Mouse (Mus musculus) frontal cortex, postnatal 25 days (tissue): ENCODE data around the gene Timm29.
"Not testable (repeated sequence)": the region's sequence is repeated elsewhere in the genome, so short reads cannot be mapped to it uniquely, and the experiment has no call there.

Experiments
- DNase-seq, 2 experiments: peaks; one replicate each; pipeline ENCODE4 v3.0.0; 2022; ENCODE audit warnings: low spot score in 2 of 2

Gene Timm29

DNA sequence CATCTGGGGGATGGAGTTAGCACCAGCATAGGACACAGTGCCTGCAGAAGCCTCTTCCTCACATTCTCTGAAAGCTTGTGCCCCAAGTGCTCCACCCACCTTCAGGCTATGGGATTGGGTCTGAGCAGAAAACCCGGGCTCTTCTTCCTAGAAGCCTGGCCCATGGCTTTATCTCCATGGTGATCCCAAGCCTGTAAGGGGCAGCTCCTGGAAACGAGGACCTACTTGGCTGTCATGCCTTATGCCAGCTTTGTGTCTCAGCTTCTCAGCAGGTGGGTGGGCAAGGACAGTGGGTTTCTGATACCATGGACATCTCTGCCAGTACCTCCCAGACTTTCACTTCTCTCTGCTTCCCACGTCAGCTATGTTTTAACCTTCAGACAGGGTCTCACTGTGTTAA, 14.3 kb upstream of the Timm29 start:
- no peak for DNase-seq

DNA sequence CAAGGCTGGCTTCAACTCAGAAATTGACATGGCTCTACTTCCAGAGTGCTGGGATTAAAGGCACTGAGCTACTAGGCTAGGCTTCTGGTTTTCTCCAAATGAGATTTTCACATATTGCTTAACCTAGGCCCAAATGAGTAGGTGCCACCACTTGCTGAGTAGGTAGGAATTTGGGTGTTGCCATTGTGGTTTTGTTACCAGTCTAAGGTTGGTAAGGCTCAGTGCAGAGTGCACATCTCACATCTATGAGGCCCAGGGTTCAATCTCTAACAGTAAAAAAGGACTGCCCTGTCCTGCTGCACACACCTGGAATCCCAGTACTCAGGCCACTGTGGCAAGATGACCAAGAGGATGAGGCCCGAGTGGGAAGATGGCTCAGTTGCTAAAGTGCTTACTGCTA, 7.1 kb upstream of the Timm29 start:
- DNase-seq, result no peak

DNA sequence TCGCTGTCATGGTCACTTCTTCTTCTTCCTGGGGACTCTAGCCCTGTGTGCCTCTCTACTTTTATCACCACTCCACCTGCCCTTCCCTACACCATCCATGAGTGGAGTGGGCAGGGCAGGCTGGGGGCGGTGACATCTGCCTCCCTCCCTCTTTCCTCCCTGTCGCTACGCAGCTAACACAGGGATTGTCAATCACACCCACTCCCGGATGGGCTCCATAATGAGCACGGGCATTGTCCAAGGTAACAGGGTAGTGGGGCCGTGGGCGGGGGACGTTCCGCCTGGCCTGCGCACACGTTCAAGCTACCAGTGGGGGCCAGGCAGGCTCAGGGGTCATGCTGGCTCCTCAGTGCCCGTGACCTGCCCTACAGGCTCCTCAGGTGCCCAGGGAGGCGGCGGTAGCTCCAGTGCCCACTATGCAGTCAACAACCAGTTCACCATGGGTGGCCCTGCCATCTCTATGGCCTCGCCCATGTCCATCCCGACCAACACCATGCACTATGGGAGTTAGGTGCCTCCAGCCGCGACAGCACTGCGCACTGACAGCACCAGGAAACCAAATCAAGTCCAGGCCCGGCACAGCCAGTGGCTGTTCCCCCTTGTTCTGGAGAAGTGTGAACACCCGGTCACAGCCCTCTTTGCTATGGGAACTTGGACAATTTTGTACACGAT, 4.7 kb upstream of the Timm29 start:
- DNase-seq, result no peak

DNA sequence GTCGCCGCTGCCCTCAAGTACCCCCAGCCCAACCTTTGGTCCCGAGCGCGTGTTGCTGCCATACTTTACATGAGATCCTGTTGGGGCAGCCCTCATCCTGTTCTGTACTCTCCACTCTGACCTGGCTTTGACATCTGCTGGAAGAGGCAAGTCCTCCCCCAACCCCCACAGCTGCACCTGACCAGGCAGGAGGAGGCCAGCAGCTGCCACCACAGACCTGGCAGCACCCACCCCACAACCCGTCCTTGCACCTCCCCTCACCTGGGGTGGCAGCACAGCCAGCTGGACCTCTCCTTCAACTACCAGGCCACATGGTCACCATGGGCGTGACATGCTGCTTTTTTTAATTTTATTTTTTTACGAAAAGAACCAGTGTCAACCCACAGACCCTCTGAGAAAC, 4.2 kb upstream of the Timm29 start:
- DNase-seq, result no peak

DNA sequence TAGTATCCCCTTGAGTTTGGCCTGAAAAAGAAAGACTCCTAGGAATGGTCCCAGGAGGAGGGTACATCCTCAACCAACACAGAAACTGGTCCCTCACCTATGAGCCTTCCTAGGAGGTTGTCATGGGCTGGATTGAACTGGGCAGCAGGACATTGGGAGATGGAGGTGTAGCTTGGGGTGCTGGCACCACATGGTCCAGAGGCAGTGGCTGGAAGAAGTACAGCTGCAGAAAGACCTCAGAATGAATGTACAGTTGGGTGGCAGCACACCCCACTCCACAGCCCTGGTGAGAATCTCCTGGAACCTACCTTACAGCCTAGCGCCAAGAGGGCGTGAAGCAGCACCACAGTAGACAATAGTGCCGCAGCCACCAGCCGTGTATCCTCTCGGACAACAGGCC, 3.0 kb upstream of the Timm29 start:
- DNase-seq, result no peak

DNA sequence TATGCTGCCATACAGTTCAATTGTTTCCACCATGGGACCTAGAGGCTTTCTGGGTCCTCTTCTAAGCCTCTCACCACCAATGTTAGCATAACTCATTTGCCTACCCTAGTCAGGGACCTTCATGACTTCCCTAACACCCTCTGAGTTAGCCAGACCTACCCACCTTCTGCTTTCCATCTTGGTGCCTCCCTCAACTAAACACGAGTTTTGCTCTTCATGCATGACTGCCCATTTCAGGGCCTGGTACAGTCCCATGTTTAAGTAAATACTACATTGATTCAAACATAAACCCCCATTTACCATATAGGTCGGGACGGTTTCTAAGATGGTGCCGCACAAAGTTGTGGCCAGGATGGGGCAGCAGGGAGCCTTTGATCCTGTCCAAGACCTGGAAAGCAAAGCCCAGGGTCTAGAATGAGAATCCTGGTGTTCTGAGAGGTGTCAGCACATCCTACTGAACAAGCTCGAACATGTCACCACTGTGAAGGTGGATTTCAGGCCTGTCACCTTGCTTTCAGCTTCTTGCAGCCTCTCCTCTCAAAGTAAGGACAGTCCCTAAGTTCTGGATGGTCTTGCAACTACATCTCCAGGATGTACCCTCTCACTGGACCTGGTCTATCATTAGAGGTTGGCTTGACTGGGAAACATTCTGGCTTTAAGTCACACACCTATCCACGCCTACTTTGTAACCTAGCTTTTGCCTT, 1.2 kb upstream of the Timm29 start:
- no peak for DNase-seq

DNA sequence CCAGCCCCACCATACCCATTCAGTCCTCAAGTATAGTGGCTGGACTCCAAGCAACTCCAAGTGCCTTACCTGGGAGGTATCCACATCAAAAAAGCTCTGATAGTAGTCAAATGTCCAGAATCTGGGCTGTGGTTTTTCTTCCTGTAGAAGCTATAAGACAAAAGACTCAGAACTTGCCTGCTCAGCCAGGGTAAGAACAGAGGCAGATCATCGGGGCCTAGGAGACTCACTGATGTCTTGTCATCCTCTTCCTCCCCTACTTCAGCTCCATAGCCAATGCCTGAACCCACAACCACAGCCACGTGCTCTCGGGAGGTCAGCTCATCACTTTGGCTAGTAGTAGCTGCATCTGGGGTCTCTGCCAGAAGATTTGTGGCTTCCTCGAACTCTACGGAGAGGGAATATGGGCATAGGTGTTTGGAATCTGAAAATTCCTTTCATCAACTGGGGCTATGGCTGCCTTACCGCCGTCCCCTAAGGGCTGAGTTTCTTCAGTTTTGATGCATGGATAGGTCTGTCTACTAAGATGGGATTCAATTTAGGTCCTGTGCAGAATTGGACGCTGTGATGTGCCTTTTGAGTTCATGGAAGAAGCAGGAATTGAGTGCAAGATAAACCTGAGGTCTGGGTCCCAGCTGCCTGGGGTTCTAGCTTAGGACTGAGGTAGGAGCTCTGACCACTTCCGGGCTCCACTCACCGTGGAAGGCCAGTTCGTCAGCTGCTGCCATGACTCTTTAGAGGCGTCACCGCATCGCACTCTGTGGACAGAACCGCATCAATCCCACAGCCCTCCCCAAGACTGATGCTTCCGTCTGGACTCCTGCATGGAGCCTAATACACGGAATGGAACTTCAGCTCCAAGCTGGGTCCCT, 455 bp upstream of the Timm29 start:
- no peak for DNase-seq

DNA sequence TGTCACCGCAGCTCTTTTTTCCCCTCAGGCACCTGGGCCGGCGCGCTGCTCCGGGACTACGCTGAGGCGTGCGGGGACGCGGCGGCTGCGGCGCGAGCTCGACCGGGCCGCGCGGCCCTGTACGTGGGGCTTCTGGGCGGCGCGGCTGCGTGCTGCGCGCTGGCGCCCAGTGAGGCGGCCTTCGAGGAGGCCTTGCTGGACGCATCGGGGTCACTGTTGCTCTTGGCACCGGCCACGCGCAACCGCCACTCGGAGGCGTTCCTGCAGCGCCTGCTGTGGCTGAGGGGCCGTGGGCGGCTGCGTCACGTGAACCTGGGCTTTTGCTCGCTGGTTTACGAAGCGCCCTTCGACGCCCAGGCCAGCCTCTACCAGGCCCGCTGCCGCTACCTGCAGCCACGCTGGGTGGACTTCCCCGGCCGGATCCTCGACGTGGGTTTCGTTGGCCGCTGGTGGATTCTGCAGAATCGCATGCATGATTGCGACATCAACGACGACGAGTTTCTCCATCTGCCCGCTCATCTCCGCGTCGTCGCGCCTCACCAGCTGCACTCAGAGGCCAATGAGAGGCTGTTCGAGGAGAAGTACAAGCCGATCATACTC, 700 bp downstream of the Timm29 start:
- DNase-seq, result peak in 1 of 2 experiments; percentile 55

DNA sequence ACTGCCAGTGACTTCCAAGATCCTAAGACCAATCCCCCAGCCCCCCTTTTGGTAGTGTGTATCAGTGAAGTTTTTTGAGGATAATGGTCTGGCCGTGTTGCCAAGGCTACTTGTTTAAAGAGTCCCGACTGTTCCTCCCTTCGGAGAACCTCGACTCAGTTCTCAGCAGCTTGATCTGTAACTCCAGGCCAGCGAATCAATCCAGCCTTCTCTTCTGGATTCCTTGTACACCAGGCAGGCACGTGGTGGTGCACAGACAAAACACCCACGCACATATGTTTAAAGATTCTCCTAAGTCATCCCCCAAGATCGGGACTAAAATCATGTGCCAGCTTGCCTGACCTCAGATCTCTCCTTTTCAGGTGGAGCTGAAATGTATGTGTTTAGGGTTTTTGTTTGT, 1.8 kb downstream of the Timm29 start:
- not testable (repeated sequence) for DNase-seq

DNA sequence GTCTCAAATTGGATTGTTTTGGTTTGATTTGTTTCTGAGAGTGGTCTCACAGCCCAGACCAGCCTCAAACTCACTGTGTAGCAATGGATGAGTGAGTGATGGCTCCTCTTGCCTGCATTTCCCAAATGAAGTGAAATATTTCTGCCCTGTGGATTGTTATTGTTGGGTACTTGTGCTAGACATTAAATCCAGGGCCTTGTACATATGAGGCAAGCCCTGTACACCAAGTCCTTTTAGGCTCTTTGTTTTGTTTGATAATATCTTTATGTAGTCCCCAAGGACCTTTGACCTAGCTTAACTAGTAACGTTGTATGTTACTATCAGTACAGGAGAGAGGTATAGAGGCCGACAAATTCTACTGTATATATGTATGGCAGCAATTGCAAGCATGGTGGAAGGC, 2.3 kb downstream of the Timm29 start:
- DNase-seq, result no peak

DNA sequence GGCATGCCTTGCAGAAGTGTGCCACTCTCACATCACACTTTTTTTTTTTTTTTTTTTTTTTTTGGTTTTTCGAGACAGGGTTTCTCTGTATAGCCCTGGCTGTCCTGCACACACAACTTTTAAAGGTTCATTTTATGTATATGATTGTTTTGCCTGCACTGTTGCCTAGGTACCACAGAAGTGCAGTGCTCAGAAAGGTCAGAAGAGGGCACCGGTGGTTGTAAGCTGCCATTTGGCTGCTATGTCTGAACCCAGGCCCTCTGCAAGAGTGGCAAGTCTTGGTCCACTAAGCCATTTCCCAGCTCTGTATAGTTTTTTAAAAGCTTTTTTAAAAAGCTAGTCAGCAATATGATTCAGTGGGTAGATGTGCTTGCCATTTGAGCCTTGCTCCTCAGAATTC, 5.7 kb downstream of the Timm29 start:
- DNase-seq, result no peak

DNA sequence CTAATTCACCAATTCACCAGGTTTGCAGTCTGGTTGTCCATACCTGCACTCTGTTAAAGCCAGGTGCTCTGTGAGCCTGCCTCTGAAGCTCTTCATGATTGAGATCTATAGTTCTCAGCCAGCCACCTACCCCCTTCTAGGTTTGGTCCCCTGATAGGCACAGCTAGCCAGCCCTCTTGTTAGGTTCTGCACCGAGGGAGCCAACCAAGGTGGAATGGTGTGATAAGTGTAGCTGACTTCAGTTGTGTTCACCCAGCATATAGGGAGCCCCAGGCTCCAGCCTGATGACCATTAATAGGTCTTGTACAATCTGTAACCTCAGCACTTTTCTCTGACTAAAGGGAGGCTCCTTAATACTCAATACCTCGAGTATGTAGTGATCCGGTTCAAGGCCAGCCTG, 7.7 kb downstream of the Timm29 start:
- no peak for DNase-seq

DNA sequence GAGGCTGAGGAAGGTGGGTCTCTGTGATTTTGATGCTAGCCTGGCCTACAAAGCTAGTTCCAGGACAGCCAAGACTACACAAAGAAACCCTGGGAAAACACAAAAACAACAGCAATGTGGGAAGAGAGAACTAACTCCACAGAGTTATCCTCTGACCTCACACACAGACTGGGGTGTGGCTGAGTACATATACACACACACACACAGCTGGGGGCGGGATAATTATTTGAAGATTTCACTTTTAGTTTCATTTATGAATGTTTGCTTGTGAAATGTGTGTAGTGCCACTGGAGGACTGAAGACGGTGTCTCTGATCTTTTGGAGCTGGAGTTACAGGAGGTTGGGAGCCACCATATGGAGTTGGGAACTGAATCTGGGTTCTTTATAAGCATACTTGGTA, 8.6 kb downstream of the Timm29 start:
- DNase-seq, result no peak

DNA sequence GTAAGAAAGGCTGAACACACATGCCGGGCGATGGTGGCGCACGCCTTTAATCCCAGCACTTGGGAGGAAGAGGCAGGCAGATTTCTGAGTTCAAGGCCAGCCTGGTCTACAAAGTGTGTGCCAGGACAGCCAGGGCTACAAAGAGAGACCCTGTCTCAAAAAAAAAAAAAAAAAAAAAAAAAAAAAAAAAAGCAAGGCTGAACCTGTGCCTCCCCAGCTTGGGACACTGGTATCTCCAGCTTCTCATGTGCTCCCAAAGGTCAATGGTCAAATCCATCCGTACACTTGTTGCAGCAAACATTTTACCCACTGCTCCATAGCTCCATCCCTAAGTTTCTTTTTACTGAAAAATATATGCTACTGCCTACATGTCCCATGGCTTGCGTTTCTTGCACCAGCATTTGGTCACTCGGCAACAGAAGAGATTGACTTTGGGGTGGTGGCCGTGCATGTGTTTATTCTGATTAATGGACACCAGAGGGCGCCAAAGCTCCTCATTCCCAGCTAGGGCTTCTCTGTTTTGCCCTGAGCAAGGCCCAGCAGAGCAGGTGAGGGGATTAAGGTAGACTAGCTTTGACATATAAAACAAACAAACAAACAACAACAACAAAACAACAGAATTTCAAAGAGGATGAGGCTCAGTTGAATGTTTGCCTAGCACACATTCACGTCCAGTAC, 9.3 kb downstream of the Timm29 start:
- DNase-seq, result peak in 1 of 2 experiments; percentile 53

DNA sequence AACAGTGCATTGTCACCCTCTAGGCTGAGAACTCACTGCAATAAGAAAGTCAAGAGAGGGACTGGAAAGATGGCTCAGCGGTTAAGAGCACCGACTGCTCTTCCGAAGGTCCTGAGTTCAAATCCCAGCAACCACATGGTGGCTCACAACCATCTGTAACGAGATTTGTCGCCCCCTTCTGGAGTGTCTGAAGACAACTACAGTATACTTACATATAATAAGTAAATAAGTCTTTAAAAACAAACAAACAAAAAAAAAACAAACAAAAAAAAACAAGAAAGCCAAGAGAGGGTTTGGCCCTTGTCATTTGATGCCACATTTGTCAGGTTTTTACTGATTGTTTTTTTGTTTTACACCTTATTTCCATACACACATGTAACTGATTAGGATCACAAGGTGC, 11.6 kb downstream of the Timm29 start:
- no peak for DNase-seq

DNA sequence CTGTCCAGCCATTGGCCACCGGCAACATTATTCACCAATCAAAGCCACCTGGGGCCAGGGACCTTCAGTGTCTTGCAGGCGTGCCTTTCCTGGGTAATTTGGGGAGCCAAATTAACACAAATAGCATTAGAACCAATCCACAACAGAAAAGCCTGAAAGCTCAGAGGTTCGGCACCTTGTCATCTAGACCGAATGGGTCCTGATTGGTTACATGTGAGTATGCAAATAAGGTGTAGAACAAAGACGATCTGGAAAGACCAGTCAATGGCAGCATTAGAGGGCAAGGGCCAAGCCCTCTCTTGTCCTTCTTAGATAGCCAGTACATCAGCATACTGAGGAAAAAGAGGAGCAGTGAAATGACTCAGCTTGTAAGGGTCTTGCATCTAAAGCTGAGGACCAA, 13.3 kb downstream of the Timm29 start:
- no peak for DNase-seq

DNA sequence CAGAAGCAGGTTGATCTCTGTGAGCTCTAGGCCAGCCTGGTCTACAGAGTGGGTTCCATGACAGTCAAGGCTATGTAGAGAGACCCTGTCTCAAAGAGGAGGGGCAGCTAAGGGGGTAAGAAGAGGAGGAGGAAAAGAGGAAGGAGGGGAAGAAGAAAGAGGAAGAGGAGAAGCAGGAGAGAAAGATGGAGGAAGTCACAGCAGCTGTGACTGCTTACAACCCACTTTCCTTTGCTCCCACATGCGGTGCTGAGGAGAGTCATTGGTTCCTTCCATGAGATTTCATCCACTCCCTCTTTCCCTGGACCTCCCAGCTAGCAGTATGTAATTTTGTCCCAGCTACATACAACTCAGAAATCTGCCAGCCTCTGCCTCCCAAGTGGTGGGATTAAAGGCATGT, 14.1 kb downstream of the Timm29 start:
- DNase-seq, result no peak

DNA sequence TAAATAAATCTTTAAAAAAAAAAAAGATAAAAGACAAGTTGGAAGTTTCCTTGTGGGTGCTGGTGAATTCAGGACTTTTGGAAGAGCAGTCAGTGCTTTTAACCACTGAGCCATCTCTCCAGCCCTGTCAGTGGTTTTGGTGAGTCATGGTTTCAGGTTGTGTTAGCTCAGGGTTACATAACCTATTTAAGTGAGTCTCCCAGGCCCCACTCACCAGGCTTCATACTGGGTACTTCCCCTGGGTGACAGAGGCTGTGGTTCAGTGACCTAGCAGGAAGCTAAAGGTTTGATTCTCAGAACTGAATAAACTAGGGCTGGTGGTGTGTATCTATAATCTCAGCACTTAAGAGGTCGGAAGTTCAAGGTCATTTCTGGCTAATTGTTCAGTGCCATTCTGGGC, 17.3 kb downstream of the Timm29 start:
- no peak for DNase-seq

DNA sequence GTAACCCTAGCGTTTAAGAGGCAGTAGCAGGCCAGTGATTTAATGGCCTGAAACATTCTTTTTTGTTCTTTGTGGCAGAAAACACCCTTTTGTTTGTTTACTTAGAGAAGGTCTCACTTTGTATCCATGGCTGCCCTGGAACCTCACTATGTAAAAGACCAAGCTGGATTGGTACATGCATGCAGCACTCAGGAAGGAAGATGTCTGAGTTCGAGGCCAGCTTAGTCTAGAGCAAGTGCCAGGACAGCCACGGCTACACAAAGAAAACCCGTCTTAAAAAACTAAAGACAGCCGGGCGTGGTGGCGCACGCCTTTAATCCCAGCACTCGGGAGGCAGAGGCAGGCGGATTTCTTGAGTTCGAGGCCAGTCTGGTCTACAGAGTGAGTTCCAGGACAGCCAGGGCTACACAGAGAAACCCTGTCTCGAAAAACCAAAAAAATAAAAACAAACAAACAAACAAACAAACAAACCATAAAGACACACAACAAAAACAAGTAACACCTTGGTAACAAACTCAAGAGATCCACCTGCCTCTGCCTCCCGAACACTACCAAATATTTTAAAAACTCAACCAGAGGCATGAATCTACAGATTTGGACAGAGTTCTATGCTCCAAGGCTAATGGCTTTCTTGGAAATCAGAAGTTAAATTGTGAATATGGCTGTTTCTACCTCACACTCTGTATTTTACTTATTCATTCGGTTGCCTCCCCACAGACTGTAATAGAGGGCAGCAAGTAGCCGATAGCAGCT, 22.5 kb downstream of the Timm29 start:
- DNase-seq, result no peak

DNA sequence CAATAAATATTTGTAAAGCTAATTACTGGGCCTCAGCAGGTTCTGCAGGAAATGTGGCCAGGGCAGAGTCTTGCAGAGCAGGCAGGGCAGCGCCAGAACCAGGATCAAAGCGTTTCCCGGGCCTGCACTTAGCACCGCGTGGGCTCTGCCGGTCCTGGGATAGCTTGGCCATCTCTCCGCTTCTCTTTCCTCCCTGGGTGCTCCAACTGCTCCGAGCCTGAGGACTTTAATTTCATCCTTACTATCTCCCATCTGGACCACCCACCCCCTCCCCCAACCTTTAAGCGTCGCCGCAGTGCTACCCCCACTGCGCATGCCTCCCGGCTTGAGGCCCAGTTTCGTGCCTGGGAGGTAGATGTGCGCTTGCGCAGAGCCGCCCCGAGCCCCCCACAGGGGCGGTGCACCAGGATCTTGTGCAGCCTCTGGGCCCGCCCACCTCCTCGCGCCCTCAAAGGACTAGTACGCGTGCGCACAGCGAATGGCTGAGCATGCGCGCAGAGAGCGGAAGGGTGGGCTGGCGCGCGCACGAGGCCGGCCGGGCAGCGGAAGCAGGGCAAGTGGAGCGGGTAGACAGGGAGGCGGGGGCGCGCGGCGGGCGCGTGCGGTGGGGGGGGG, 23.2 kb downstream of the Timm29 start, which contains the start of gene Smarca4:
Gene Smarca4 (plus strand): TSS at position 553 of the 615 bp plus-strand sequence.
- DNase-seq, result peak; percentile 97 to 99
